Mouse (Mus musculus) liver, adult (tissue): ENCODE measurements around the gene Gtf2e1.

Experiments
- GATA4 ChIP-seq: IDR thresholded peaks from 2 replicates; pipeline ENCODE4 v1.6.1; 2014; ENCODE audit warnings: mild to moderate bottlenecking, low read length; ENCODE audit not compliant: insufficient replicate concordance

The Gtf2e1 gene

DNA sequence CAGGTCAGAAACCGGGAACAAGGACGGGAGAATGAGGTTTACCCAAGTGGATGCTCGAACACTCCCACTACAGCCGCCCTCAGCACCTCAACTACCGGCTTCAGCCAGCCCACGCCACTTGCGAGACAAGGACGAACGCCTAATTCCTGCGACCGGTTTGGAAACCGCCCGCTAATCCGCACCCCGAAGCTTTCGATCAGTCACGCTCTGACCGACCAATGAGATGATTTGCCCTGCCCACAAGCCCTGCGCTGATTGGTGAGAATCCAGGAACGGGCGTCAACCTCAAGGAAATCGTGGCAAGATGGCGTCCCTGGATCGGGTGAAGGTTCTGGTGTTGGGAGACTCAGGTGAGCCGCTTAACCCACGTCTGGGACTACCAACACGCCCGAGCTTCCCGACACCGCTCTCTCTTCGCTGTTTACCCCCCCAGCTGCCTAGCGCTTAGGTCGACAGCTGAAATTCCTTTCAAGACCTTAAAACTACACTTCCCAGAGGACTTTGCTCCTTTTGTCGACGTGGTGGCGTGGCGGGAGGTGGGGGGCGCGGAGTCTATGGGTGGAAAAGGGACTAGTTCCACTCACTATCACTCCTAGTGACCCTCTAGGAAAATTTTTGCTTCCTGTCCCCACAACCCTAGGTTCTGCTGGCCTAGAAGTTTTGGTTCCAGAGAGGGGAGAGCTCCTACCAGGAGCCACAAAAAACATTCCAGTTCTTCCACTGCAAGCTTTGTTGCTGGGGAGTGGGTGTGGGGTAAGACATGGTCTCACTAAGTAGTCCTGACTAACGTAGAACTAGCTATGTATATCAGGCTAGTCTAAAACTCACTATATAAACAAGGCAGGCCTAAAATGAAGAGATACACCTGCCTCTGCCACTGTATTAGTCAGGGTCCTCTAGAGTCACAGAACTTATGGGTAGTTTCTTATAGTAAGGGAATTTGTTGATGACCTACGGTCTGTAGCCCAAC is at the start of gene Gtf2e1, which contains the start of gene Rabl3:
Gene Gtf2e1 (minus strand): TSS at position 179 of the 970 bp plus-strand sequence.
Gene Rabl3 (plus strand): TSS at position 275 of the 970 bp plus-strand sequence.
- peak; percentile 32; the same call in 1 of the 2 replicates for TF ChIP-seq GATA4

DNA sequence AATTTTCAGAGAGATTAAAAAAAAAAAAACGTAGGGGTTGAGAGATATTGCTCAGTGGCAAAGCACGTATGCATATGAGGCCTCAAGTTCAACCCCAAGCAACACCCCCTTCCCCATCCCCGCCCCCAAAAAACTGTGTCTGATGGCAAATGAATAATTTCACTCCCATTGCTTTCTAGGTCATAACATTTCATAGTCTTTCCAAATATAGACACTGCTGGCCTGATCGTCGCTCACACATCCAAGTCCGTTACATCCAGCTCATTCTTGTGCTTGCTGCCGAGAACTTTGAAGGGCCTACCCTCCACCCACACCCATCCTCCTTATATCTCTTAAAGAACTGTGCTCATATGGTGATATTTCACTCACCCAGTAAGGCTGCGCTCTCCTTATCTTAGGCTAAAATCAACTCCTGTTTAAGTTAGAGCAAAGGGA is 45.6 kb upstream of the Gtf2e1 start:
- TF ChIP-seq GATA4 = no peak

DNA sequence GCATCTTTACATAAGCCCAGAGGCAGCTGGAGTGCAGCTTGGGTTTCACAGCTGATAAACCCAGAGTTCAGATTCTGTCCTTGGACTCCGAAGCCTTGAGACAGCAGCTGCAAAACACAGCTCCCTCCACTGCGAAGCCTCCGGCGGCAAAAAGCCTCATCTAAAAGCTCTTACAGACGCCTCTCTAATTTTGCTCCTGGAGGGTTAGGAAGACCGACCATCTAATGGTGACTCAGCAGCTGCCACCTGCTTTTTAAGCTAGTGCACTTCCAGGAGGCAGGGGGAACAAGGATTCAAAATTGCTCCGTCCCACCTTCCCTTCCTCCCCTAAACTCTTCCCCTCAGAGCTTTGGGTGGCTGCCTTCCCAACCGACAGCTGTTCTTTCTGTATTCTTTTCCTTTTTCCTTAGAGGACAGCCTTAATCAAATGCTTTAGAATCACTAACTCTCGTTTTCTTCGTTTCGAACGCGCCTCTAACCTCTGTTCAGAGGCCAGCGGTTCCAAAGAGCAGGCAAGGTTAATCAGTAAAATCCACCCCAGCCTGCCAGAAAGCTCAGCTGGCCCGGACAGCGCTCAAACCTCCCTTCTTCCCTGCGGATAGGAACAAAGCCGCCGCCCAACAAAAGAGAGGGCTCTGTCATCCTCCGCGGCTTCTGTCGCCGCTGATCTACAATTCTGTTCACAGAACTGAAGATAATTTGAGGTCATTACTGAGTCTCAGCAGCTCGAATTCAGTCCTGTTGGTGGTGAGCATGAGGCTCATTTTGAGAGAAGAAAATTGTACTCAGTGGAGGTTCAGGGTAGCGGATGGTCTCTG is 44.8 kb upstream of the Gtf2e1 start:
- no peak for TF ChIP-seq GATA4

DNA sequence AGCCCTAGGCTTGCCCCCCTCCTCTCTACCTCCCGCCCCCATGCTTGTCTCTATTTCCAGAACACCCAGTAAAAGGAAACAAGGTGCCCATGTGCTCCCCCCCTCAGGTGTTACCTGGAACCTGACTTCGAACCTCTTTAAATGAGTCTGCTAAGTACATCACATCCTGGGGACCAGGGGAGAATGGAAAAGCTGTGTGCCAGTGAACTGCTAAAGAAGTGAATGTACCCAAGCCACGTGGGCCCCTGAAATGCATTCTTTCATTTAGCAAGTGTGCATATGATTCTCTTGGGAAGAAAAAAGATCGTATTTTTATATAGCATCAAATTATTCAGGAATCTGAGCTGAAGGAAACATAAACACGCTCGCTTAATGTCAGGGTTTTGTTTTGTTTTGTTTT is 44.2 kb upstream of the Gtf2e1 start:
- TF ChIP-seq GATA4 = no peak

DNA sequence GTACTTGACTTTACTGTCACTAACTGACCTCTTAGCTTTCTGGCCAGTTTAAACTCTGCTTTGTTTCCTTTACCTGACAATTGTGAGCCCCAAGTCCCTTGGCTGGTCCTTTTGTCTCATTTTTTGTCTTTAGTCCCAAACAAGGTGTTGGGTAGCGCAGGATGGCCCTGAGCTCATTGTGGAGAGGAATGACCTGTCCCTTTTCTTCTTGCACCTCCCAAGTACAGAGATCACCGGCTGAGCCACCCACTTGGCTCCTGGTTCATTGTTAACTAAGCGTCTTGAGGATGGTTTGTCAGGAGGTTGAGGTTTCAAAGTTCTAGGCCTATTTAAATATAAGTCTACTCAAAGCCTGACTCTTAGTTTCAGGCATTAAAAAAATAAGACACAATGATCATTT is 43.7 kb upstream of the Gtf2e1 start:
- TF ChIP-seq GATA4 = no peak

DNA sequence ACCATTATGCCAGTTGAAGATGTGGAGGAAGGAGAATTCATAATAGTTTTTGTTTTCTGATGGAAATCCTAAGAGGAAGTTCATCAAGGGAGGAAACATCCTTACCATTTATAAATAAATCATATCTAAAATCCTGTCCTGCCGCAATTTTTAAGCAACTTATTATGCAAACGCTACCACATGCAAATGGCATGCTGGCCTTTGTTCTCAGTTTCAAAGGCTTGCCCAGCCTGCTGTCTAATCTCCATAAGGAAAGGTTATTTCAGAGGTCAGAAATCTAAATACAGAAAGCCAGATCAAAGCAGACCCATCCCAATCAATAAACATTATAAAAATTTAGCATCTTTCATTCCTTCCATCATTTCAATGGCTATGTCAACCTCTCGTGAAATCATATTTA is 42.3 kb upstream of the Gtf2e1 start:
- no peak for TF ChIP-seq GATA4

DNA sequence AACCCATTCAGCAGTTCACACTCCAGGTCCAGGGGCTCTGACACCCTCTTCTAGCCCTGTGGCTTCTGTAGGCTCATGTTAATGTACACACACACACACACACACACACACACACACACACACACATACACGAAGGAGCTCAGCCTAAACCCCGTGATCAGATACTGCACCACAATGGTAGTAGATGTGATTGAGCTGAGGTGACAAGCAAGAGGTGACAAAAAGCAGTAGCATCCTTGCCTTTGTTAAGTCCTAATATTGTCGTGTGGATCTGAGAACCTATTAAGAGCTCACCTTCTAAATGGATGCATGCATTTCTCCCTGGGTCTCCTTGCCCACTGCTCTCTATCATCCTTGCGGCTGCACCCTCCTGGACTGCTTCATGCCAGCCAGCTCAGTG is 41.1 kb upstream of the Gtf2e1 start:
- TF ChIP-seq GATA4 = no peak

DNA sequence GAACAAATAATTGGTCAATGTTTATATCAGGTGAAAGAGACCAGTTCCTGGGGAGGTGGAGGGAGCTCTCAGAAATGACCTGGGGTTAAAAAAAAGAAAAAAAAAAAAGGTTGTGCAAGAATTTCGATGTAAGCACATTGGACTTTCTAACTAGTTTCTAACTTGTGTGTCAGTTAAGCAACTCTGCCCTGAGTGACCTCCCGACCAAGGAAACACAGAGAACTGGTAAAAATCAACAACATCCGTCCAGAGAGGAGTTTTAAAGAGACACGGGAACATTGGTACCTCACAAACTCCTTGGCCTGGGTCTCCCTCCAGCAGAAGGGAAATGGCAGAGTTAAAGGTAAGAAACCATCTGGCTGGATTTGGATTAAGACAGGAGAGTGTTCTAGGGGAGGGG is 40.4 kb upstream of the Gtf2e1 start, which contains the start of gene Hgd:
Gene Hgd (plus strand): TSS at position 160 of the 400 bp plus-strand sequence.
- TF ChIP-seq GATA4 = no peak

DNA sequence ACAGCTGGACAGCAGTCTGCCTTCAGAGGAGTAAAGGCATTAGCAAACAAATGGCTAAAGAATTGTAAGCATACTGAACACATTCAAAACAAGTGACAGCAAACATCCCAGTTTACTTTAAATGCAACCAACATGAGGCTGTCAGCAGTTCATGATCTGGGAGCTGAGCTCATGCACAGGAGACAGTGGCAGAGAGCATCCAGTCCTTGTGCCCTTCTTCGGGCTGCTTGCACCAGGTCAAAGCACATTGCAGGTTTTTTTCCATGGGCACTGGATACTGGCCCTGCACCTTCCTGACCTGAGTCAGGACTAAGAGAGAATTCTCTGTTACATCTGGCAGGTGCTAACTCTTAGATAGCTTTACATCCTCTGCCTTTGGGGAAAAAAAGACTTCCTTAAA is 40.0 kb upstream of the Gtf2e1 start:
- TF ChIP-seq GATA4 = peak; percentile 27; the same call in 1 of the 2 replicates

DNA sequence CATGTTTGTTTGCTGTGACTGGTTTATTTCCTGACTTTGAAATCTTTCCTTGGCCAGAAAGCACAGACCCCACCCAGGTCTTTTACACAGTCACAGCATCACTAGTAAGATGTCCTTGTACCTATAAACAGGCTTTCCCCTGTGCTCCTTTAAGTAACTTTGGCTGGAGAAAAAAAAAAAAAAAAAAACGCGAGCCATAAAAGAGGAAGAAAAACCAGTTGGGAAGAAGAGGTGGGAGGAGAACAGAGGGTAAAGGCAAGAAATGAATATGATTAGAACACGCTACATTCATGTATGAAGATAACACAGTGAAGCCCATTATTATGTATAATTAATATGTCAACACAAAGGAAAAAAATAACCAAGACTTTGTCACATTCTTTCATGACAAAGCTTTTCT is 35.7 kb upstream of the Gtf2e1 start:
- TF ChIP-seq GATA4 = no peak

DNA sequence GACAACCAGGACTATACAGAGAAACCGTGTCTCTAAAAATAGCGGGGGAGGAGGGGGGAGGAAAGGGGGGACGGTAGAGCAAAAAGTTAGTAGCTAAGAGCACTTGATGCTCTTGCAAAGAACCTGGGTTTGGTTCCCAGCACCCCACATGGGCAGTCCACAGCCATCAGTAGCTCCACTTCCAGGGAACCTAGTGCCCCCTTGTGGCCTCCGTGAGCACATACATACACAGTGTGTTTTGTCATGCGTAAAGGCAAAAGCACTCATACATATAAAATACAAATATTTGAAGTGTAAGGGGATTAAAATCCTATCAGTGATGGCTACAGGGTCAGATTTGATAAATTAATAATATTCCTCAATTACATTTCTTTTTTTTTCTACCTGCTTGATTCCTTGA is 33.5 kb upstream of the Gtf2e1 start:
- TF ChIP-seq GATA4 = no peak

DNA sequence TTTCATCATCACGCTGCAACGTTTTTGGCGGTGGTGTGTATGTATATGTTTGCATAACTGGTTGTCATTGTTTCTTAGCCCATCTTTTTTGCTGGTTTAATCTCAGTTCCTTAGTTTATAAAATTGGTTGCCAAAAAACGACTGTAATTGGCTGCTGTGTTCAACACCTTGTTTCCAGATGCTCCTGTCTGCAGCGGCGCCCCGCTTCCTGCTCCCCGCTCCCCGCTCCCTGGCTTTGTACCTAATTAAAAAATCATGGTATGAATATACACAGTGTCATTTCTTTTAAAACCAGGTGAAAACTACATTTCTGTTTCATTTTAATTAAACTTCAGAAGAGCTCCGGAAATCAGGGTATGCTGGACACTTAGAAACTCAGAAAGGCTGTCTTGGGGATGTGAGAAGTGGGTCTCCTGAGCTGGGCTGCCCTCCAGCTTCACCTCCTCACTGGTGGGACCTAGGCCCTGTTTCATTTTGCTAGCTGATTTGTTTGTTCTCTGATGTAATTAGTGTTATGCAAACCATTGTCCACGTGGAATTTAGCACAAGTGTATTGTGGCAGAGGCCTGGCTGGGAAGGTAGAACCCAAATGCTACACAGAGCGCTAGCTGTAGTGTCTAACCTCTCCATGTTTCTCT is 32.6 kb upstream of the Gtf2e1 start:
- TF ChIP-seq GATA4 = no peak

DNA sequence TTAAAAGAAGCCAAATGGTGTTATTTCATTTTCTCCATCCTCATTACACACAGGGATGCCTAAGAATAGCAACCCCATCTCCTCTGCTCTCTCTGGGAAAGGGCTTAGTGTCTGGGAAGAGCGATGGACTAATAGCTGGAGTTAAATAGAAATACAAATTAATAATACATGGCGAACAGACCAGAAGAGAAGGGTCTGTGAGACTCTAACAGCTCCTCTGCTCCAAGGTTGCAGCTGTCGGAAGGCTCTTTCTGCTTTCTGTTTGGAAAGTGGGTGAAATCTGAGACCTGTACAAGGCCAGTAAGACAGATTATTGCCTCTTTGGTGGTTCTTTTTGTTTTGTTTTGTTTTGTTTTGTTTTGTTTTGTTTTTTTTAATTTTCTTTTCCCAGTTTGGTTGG is 32.0 kb upstream of the Gtf2e1 start:
- TF ChIP-seq GATA4 = no peak

DNA sequence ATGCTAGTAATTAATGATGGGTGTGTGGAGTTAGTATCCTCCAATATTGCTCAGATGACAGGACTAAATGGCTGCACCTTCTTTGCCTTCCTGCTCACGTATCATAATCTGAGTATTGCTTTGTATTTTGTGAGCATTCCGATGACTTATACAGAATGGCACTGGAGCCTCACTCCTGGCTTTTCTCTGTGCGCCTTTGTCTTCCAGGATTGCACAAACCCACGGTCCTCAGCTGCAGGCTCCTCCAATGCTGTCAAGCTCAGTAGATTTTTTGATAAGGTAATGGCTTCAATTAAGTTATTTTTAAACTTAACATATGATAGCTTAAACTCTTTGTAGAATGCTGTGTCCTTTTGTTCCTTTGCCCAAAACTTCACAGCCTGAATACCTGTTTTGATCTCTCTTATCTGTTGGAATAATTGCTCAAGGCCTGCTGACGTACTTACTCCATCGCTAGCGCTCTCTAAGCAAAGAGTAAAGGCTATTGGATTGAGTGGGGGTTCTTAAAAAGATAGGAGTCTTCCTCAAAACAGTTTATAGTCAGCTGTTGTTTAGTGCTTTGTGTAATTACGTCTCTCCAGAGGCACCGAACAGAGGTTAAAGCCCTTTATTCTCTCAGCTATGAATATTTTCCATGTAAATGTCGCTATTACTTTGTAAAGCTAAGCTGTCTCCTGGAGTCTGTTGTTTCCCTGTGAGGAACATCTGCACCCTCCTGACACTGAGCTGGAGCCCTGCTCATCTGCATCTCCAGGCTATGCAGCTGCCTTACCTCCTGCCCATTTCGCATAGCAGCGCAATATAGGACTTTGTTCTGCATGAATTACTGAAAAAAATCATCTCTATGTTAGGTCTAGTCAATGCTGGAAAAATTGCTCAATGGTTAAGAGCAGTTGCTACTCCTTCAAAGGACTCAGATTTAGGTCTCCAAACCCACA is 27.8 kb upstream of the Gtf2e1 start:
- peak; percentile 97 for TF ChIP-seq GATA4
